Mouse (Mus musculus) layer of hippocampus, postnatal 36 days (tissue): Measurements from ENCODE around the gene N4bp1. TPM values are rescaled to one million over a fixed set of nuclear protein-coding genes. Genes with fewer than 3 reads are reported as not detected.

Source experiments
- DNase-seq, 2 experiments: peaks; one replicate each; pipeline ENCODE4 v3.0.0; 2022
- total RNA-seq, 2 experiments: library from RNA; stranded (reverse); gene quantifications; 2 replicates each; pipeline ENCODE4 v1.2.3; 2021

The N4bp1 gene
- total RNA-seq, 2 experiments from 2014 or later: 38.5 to 40.9 TPM

GRCm38 (mm10) chr8:86853266-86853988, 31.6 kb downstream of the N4bp1 start:
- DNase-seq: no peak

- DNase-seq: no peak
These were observed 32.6 kb downstream of the N4bp1 start for GRCm38 (mm10) chr8:86852491-86852890.

GRCm38 (mm10) chr8:86848876-86849275, 36.2 kb downstream of the N4bp1 start:
- no peak for DNase-seq

GRCm38 (mm10) chr8:86848401-86848800, 36.7 kb downstream of the N4bp1 start:
- DNase-seq: no peak

GRCm38 (mm10) chr8:86847091-86847490, 38.0 kb downstream of the N4bp1 start:
- no peak for DNase-seq

GRCm38 (mm10) chr8:86845875-86846274, 39.2 kb downstream of the N4bp1 start:
- DNase-seq: no peak

GRCm38 (mm10) chr8:86844856-86845255, 40.2 kb downstream of the N4bp1 start:
- DNase-seq: no peak

- DNase-seq: no peak
These were observed 41.2 kb downstream of the N4bp1 start for GRCm38 (mm10) chr8:86843896-86844295.

GRCm38 (mm10) chr8:86841556-86842309, 43.3 kb downstream of the N4bp1 start:
- no peak for DNase-seq

GRCm38 (mm10) chr8:86840120-86840693, 44.9 kb downstream of the N4bp1 start:
- DNase-seq: no peak

- no peak for DNase-seq
These were observed 46.2 kb downstream of the N4bp1 start for GRCm38 (mm10) chr8:86838707-86839438.

- DNase-seq: no peak
These were observed 47.8 kb downstream of the N4bp1 start for GRCm38 (mm10) chr8:86837234-86837633.

GRCm38 (mm10) chr8:86835881-86836280, 49.2 kb downstream of the N4bp1 start:
- no peak for DNase-seq

- no peak for DNase-seq
These were observed 50.4 kb downstream of the N4bp1 start for GRCm38 (mm10) chr8:86834496-86835260.

- DNase-seq: no peak
These were observed 51.1 kb downstream of the N4bp1 start for GRCm38 (mm10) chr8:86833937-86834336.

- DNase-seq: no peak
These were observed 56.1 kb downstream of the N4bp1 start for GRCm38 (mm10) chr8:86828925-86829324.

GRCm38 (mm10) chr8:86827199-86827598, 57.9 kb downstream of the N4bp1 start:
- DNase-seq: no peak

GRCm38 (mm10) chr8:86826538-86826937, 58.5 kb downstream of the N4bp1 start:
- no peak for DNase-seq

- DNase-seq: no peak
These were observed 59.2 kb downstream of the N4bp1 start for GRCm38 (mm10) chr8:86825674-86826448.

- no peak for DNase-seq
These were observed 60.3 kb downstream of the N4bp1 start for GRCm38 (mm10) chr8:86824735-86825134.

- no peak for DNase-seq
These were observed 64.3 kb downstream of the N4bp1 start for GRCm38 (mm10) chr8:86820756-86821201.
